Mouse (Mus musculus) stomach, embryonic 16.5 days (tissue): ENCODE measurements around the gene Nf2. TPM values are rescaled to one million over a fixed set of nuclear protein-coding genes. Genes with fewer than 3 reads are reported as not detected.
"Not testable (repeated sequence)": the region's sequence is repeated elsewhere in the genome, so short reads cannot be mapped to it uniquely, and the experiment has no call there.

Source experiments
- ATAC-seq: fragments of 200-750 bp; cut with Nextera tagmentation; 2 replicates; pipeline ENCODE4 v1.8.0; 2017; ENCODE audit warnings: moderate number of reproducible peaks, moderate TSS enrichment; ENCODE audit not compliant: insufficient read depth, low FRiP score
- H3K27ac ChIP-seq: fragments of 300-500 bp; sonication (generic); 2 replicates; pipeline ENCODE4 v1.5.1; 2014; ENCODE audit warnings: low read length
- H3K27me3 ChIP-seq: fragments of 300-500 bp; sonication (generic); 2 replicates; pipeline ENCODE4 v1.6.1; 2014; ENCODE audit warnings: low read length, control low read depth, mixed read lengths; ENCODE audit not compliant: control insufficient read depth, insufficient read depth
- H3K36me3 ChIP-seq: fragments of 300-500 bp; sonication (generic); 2 replicates; pipeline ENCODE4 v1.6.1; 2014; ENCODE audit warnings: low read length; ENCODE audit not compliant: control insufficient read depth, insufficient read depth
- H3K4me1 ChIP-seq: fragments of 300-500 bp; sonication (generic); 2 replicates; pipeline ENCODE4 v1.6.1; 2014; ENCODE audit warnings: low read length, control low read depth, mixed read lengths; ENCODE audit not compliant: control insufficient read depth, insufficient read depth
- H3K4me2 ChIP-seq: fragments of 300-500 bp; sonication (generic); 2 replicates; pipeline ENCODE4 v1.6.1; 2014; ENCODE audit warnings: low read depth, low read length, mixed read lengths
- H3K4me3 ChIP-seq: fragments of 300-500 bp; sonication (generic); replicated peaks from 2 replicates; pipeline ENCODE4 v1.5.1; 2014; ENCODE audit warnings: mild to moderate bottlenecking, low read length
- H3K9ac ChIP-seq: fragments of 300-500 bp; sonication (generic); 2 replicates; pipeline ENCODE4 v1.6.1; 2014; ENCODE audit warnings: low read length
- H3K9me3 ChIP-seq: fragments of 300-500 bp; sonication (generic); replicated peaks from 2 replicates; pipeline ENCODE4 v1.6.1; 2016; ENCODE audit warnings: low read length, control low read depth; ENCODE audit not compliant: control insufficient read depth
- WGBS: fragments of 180-500 bp; shearing (Covaris S2); extraction: QIAGEN DNeasy Blood & Tissue Kit; methylation state at CpG from one replicate; pipeline ENCODE4 v1.1.7; 2014; 5-methylcytosine and 5-hydroxymethylcytosine counted together
- polyA plus RNA-seq: library from polyadenylated mRNA; unstranded; fragments of >200 nt; fragmentation: Nextera tagmentation; extraction: Ambion mirVana; gene quantifications from 2 replicates; pipeline ENCODE4 v1.2.1, GENCODE M21; 2015

Gene Nf2
- polyA plus RNA-seq, 1 experiment from 2014 or later, result 39.6 TPM

GRCm38 (mm10) chr11:4826152-4826778 is 23.1 kb downstream of the Nf2 start:
- H3K27ac ChIP-seq, result no peak overlapping the region
- H3K36me3 ChIP-seq, result no peaks in the 10 kb centered on the region
- H3K9me3 ChIP-seq, result no peaks in the 10 kb centered on the region
- no peak overlapping the region for H3K4me2 ChIP-seq
- no peaks in the 10 kb centered on the region for H3K27me3 ChIP-seq
- WGBS, result 88% methylated on average over 3 of the region's 3 CpGs
- H3K4me3 ChIP-seq, result no peak overlapping the region
- no peak overlapping the region for H3K9ac ChIP-seq
- peaks cover 3% of the 10 kb centered on the region; the same call in 1 of the 2 replicates for H3K4me1 ChIP-seq
- ATAC-seq, result no peak

- Histone ChIP-seq H3K9ac (no peak overlapping the region), H3K4me2 (no peak overlapping the region), H3K36me3 (no peaks in the 10 kb centered on the region), H3K9me3 (no peaks in the 10 kb centered on the region), H3K27ac (no peak overlapping the region), H3K4me3 (no peak overlapping the region), H3K27me3 (no peaks in the 10 kb centered on the region), H3K4me1 (no peaks in the 10 kb centered on the region)
- 78% methylated on average over 6 of the region's 6 CpGs for WGBS
- ATAC-seq, result no peak
These were observed 25.6 kb downstream of the Nf2 start for GRCm38 (mm10) chr11:4823655-4824312.

- H3K9ac ChIP-seq, H3K27me3 ChIP-seq: not testable (repeated sequence)
These were observed 26.9 kb downstream of the Nf2 start for GRCm38 (mm10) chr11:4822446-4822842.

GRCm38 (mm10) chr11:4821492-4822445 is 27.6 kb downstream of the Nf2 start:
- no peak overlapping the region for H3K27ac ChIP-seq
- 53% methylated on average over 7 of the region's 7 CpGs for WGBS
- H3K9ac ChIP-seq, result no peak overlapping the region
- no peaks in the 10 kb centered on the region for H3K4me1 ChIP-seq
- H3K4me3 ChIP-seq, result no peak overlapping the region
- H3K9me3 ChIP-seq, result no peaks in the 10 kb centered on the region
- no peak for ATAC-seq
- no peak overlapping the region for H3K4me2 ChIP-seq
- no peaks in the 10 kb centered on the region for H3K36me3 ChIP-seq
- no peaks in the 10 kb centered on the region for H3K27me3 ChIP-seq

More at GRCm38 (mm10) chr11:4822446-4822842, 26.9 kb downstream of the Nf2 start:
- 95% methylated on average over 4 of the region's 4 CpGs for WGBS
- H3K9me3 ChIP-seq, H3K4me3 ChIP-seq, H3K4me2 ChIP-seq, ATAC-seq, H3K27ac ChIP-seq, H3K4me1 ChIP-seq, H3K36me3 ChIP-seq: not testable (repeated sequence)

GRCm38 (mm10) chr11:4814507-4815450 is 34.6 kb downstream of the Nf2 start:
- 89% methylated on average over 7 of the region's 7 CpGs for WGBS
- H3K4me1 ChIP-seq, result no peaks in the 10 kb centered on the region
- no peak for ATAC-seq
- no peak overlapping the region for H3K4me2 ChIP-seq
- no peaks in the 10 kb centered on the region for H3K36me3 ChIP-seq
- no peak overlapping the region for H3K4me3 ChIP-seq
- no peak overlapping the region for H3K27ac ChIP-seq
- H3K9me3 ChIP-seq, result no peaks in the 10 kb centered on the region
- no peaks in the 10 kb centered on the region for H3K27me3 ChIP-seq
- no peak overlapping the region for H3K9ac ChIP-seq

- Histone ChIP-seq H3K9ac (no peak overlapping the region), H3K27me3 (no peaks in the 10 kb centered on the region), H3K4me3 (no peak overlapping the region), H3K4me2 (no peak overlapping the region), H3K36me3 (no peaks in the 10 kb centered on the region), H3K9me3 (no peaks in the 10 kb centered on the region), H3K27ac (no peak overlapping the region), H3K4me1 (no peaks in the 10 kb centered on the region)
- no peak for ATAC-seq
- 87% methylated on average over 6 of the region's 6 CpGs for WGBS
These were observed 41.0 kb downstream of the Nf2 start for GRCm38 (mm10) chr11:4808311-4808710.

GRCm38 (mm10) chr11:4806031-4806715 is 43.2 kb downstream of the Nf2 start:
- no peak overlapping the region for H3K4me2 ChIP-seq
- no peaks in the 10 kb centered on the region for H3K9me3 ChIP-seq
- no peak for ATAC-seq
- no peaks in the 10 kb centered on the region for H3K36me3 ChIP-seq
- H3K9ac ChIP-seq, result no peak overlapping the region
- 42% methylated on average over 6 of the region's 6 CpGs for WGBS
- H3K4me1 ChIP-seq, result no peaks in the 10 kb centered on the region
- no peak overlapping the region for H3K27ac ChIP-seq
- no peaks in the 10 kb centered on the region for H3K27me3 ChIP-seq
- no peak overlapping the region for H3K4me3 ChIP-seq

- ATAC-seq, result no peak
- Histone ChIP-seq H3K4me1 (no peaks in the 10 kb centered on the region), H3K4me2 (no peak overlapping the region)
These were observed 44.3 kb downstream of the Nf2 start for GRCm38 (mm10) chr11:4804921-4805562.

More at GRCm38 (mm10) chr11:4804921-4805562, 44.3 kb downstream of the Nf2 start:
- no peak overlapping the region for H3K4me3 ChIP-seq
- no peaks in the 10 kb centered on the region for H3K9me3 ChIP-seq
- H3K27me3 ChIP-seq, result no peaks in the 10 kb centered on the region
- H3K36me3 ChIP-seq, result no peaks in the 10 kb centered on the region
- WGBS, result 88% methylated on average over 6 of the region's 6 CpGs
- H3K9ac ChIP-seq, result no peak overlapping the region
- no peak overlapping the region for H3K27ac ChIP-seq
